Mouse (Mus musculus) forebrain, embryonic 14.5 days (tissue): Measurements from ENCODE around the gene Ell3. TPM values are rescaled to one million over a fixed set of nuclear protein-coding genes. Genes with fewer than 3 reads are reported as not detected.
"Not testable (repeated sequence)": the region's sequence is repeated elsewhere in the genome, so short reads cannot be mapped to it uniquely, and the experiment has no call there.

Experiments
- ATAC-seq: fragments of 200-750 bp; cut with Nextera tagmentation; 2 replicates; pipeline ENCODE4 v1.8.0; 2017; ENCODE audit warnings: mild to moderate bottlenecking, moderate library complexity
- DNase-seq: peaks from one replicate; pipeline ENCODE4 v3.0.0-alpha.2; 2015; ENCODE audit warnings: low spot score
- H3K27ac ChIP-seq: fragments of 300-500 bp; sonication (generic); 2 replicates; pipeline ENCODE4 v1.5.1; 2014; ENCODE audit warnings: low read depth, mild to moderate bottlenecking, control low read depth, low read length, moderate library complexity
- H3K27me3 ChIP-seq: fragments of 300-500 bp; sonication (generic); replicated peaks from 2 replicates; pipeline ENCODE4 v1.6.1; 2014; ENCODE audit warnings: low read length, control low read depth, mixed read lengths; ENCODE audit not compliant: control insufficient read depth, insufficient read depth
- H3K36me3 ChIP-seq: fragments of 300-500 bp; sonication (generic); 2 replicates; pipeline ENCODE4 v1.6.1; 2014; ENCODE audit warnings: low read length, control low read depth; ENCODE audit not compliant: control insufficient read depth, insufficient read depth
- H3K4me1 ChIP-seq: fragments of 300-500 bp; sonication (generic); 2 replicates; pipeline ENCODE4 v1.6.1; 2014; ENCODE audit warnings: antibody characterized with exemption, low read length, control low read depth; ENCODE audit not compliant: control insufficient read depth, insufficient read depth
- H3K4me2 ChIP-seq: fragments of 300-500 bp; sonication (generic); 2 replicates; pipeline ENCODE4 v1.6.1; 2014; ENCODE audit warnings: mild to moderate bottlenecking, control low read depth, low read length
- H3K4me3 ChIP-seq: fragments of 300-500 bp; sonication (generic); 2 replicates; pipeline ENCODE4 v1.5.1; 2014; ENCODE audit warnings: low read depth, low read length, control low read depth
- H3K9ac ChIP-seq: fragments of 300-500 bp; sonication (generic); 2 replicates; pipeline ENCODE4 v1.6.1; 2014; ENCODE audit warnings: mild to moderate bottlenecking, low read length, control low read depth, moderate library complexity
- H3K9me3 ChIP-seq: fragments of 300-500 bp; sonication (generic); replicated peaks from 2 replicates; pipeline ENCODE4 v1.6.1; 2016; ENCODE audit warnings: low read length, control low read depth, mixed read lengths; ENCODE audit not compliant: control insufficient read depth
- WGBS: fragments of 180-500 bp; shearing (Covaris S2); extraction: QIAGEN DNeasy Blood & Tissue Kit; methylation state at CpG from one replicate; pipeline ENCODE4 v1.1.7; 2014; 5-methylcytosine and 5-hydroxymethylcytosine counted together
- polyA plus RNA-seq: library from polyadenylated mRNA; unstranded; fragments of >200 nt; fragmentation: Nextera tagmentation; extraction: Ambion mirVana; gene quantifications from 2 replicates; pipeline ENCODE4 v1.2.1, GENCODE M21; 2014

Ell3 gene
- polyA plus RNA-seq, 1 experiment from 2014 or later = 0.86 TPM

DNA sequence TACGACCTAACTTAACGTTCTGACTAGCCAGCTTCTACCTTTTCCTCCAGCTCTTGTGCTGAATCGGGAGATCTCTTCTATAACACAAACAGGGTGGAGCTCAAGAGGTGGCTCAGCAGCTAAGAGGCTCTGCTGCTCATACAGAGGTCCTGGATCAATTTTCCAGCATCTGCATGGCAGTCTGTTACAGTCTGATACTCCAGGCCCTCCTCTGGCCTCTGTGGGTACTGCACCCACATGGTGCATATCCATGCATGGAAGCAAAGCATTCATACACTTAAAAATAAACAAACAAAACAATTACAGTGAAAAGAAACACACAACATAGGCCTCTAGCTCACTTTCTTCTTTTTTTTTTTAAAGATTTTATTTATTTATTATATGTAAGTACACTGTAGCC, 28.7 kb upstream of the Ell3 start:
- 94% methylated on average over 3 of the region's 3 CpGs for WGBS
- H3K9me3 ChIP-seq, H3K4me2 ChIP-seq, ATAC-seq, H3K9ac ChIP-seq, H3K4me3 ChIP-seq, H3K4me1 ChIP-seq, H3K27ac ChIP-seq, H3K36me3 ChIP-seq, H3K27me3 ChIP-seq, DNase-seq: not testable (repeated sequence)

DNA sequence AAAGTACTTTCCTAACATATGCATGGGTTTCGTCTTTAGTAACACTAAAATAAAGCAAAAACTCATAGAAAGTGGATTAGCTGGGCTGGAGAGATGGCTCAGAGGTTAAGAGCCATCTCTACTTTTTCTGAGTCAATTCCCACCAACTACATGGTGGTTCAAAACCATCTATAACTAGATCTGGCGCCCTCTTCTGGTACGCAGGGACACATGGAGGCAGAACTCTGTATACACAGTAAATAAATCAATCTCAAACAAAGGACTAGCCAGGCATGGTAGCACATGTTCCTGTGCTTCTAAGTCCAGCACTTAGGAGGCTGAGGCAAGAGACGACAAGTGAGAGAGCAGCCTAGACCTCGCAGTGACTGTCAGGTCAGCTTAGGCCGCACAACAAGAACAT, 24.9 kb upstream of the Ell3 start:
- not testable (repeated sequence) for H3K9ac ChIP-seq, H3K36me3 ChIP-seq, H3K9me3 ChIP-seq, H3K4me3 ChIP-seq, H3K27ac ChIP-seq, H3K27me3 ChIP-seq, H3K4me1 ChIP-seq, DNase-seq, H3K4me2 ChIP-seq, ATAC-seq
- no CpG with 5 or more reads among the region's 6 CpGs for WGBS

DNA sequence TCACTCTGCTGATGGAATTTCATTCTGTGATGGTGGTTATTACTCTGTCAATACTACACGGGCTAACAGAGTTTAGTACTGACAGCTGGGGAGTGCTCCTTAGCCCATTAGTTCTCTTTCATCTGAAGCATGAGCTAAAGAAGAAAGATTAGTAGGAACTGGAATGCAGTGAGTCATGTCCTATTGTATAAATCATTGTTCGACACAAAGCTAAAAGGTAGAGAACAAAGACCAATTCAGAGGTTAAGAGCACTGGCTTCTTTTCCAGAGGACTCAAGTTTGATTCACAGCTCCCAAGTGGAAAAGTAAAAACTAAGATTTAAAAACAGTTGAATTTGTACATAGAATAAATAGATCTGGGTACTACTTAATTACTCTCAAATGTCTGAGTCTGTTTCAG, 16.0 kb upstream of the Ell3 start:
- H3K27me3 ChIP-seq = no peaks in the 10 kb centered on the region
- H3K4me2 ChIP-seq = no peak overlapping the region
- H3K27ac ChIP-seq = no peak overlapping the region
- H3K36me3 ChIP-seq = peaks cover 28% of the 10 kb centered on the region
- DNase-seq (no peak), ATAC-seq (no peak)
- no peaks in the 10 kb centered on the region for H3K9me3 ChIP-seq
- WGBS = 63% methylated on average over 2 of the region's 2 CpGs
- peaks cover 9% of the 10 kb centered on the region for H3K4me1 ChIP-seq
- no peak overlapping the region for H3K4me3 ChIP-seq
- H3K9ac ChIP-seq = no peak overlapping the region

DNA sequence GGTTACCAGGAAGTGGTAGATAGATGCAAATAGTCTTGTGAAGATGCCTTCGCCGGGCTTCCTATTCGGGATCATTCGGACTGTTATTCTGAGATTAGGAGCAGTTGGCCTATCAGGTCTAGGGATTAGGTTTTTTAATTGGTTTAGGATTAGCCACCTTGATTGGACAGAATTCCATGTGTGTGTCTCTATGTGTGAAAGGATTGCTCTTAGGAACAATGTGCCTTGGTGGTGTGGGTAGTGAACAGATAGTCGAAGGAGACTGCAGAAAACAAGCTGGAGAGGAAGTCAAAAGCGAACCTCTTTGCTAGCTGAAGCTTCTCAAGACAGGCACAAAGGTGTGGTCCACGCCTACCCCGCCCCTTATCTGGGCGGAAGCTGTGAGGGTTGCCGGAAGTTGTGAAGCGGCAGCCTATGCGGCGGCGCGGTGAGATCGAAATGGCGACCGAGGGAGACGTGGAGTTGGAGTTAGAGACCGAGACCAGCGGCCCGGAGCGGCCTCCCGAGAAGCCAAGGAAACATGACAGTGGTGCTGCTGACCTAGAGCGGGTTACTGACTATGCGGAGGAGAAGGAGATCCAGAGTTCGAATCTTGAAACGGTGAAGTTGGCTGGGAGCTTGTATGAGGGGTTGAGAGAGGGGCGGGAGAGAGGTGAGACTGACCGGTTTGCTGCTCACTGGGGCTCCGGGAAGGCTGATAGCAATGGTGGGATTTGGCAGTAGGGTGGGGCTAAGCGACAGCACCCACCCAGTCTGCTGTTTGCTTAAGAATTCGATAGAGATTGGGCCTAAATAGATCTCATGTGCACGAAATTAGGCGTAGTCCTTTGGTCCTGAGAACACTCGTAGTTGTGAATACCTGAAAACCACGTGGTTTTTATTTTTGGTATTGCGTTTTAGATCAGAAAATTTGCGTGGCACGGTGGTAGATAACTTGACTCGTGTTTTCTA, 12.9 kb upstream of the Ell3 start, which contains the start of gene Serinc4:
Gene Serinc4, minus strand, starts transcription at position 90 of the 951 bp plus-strand sequence.
- peak within 1 kb of the TSS; percentile 82 for H3K4me2 ChIP-seq
- DNase-seq (peak; percentile 91), ATAC-seq (peak; percentile 94)
- H3K4me1 ChIP-seq = peaks cover 9% of the 10 kb centered on the region
- peak within 1 kb of the TSS; percentile 55 for H3K27ac ChIP-seq
- WGBS = 3% methylated on average over 41 of the region's 41 CpGs
- H3K9me3 ChIP-seq = no peaks in the 10 kb centered on the region
- peak within 1 kb of the TSS; percentile 70 for H3K4me3 ChIP-seq
- peak within 1 kb of the TSS; percentile 83 for H3K9ac ChIP-seq
- peaks cover 45% of the 10 kb centered on the region for H3K36me3 ChIP-seq
- no peaks in the 10 kb centered on the region for H3K27me3 ChIP-seq

DNA sequence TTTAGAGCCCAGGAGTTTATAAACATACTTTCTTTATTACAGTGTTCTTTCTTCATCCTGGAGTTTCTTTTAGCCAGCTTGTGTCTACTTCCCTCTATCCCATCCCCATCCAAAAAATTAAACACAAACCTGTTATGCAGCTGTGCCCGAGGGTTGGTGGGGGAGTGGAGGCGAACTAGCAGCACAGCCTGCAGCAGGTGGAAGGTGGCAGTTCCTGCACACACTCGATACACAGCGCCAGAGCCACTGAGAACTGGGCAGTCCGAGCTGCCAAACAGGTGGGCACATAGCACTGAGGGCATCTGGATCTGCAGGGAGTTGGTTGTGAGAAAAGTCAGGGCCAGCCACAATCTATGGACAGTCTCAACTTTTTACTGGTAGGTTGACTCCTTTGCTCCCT, 11.5 kb upstream of the Ell3 start:
- Histone ChIP-seq H3K4me3 (no peak overlapping the region), H3K4me2 (no peak overlapping the region), H3K9ac (no peak overlapping the region), H3K4me1 (peaks cover 9% of the 10 kb centered on the region), H3K27ac (no peak overlapping the region), H3K27me3 (no peaks in the 10 kb centered on the region), H3K36me3 (peaks cover 44% of the 10 kb centered on the region), H3K9me3 (no peaks in the 10 kb centered on the region)
- DNase-seq (no peak), ATAC-seq (no peak)
- WGBS = 77% methylated on average over 5 of the region's 5 CpGs

DNA sequence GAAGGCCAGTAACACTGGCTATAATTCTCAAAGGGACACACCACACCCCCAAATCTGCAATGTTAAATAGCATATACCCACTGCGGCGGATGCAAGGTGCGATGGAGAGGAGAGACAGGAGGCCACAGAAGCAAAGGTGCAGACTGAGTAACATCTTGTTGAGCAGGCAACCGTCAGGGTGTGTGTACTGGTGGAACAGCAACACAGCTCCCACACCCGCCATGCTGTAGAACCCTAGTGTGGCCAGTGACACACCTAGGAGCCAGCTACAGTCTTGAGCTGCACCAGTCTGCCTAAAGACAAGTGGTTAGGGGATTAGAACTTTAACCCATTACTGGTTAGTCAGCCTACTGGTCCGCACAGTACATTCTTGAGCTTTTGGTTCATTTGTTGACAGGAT, 9.8 kb upstream of the Ell3 start:
- Histone ChIP-seq H3K36me3 (peaks cover 31% of the 10 kb centered on the region), H3K4me3 (no peak overlapping the region), H3K4me2 (no peak overlapping the region), H3K27ac (no peak overlapping the region), H3K9me3 (no peaks in the 10 kb centered on the region), H3K4me1 (peaks cover 13% of the 10 kb centered on the region), H3K9ac (no peak overlapping the region), H3K27me3 (no peaks in the 10 kb centered on the region)
- no peak for DNase-seq
- no peak for ATAC-seq
- WGBS = 89% methylated on average over 6 of the region's 6 CpGs

DNA sequence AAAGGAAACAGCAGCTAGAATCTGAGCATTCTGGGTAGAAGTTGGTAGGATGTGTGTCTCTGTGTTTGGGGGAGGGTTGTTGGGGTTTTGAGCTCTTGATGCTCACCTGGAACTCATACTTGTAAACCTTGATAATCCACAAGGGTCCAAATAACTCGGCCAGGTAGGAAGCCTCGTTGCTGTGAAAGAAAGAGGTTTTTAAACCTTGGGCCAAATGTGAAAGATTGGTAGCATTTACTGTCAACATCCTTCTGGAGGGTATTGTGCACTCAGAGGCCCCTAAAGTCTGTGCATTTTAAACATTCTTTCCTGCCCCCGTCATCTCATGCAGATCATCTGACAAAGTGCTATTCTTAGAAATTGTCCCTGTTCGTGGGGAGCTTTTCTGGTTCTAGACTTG, 8.9 kb upstream of the Ell3 start, which contains the start of gene Hypk:
Gene Hypk, plus strand, starts transcription at position 301 of the 400 bp plus-strand sequence.
- Histone ChIP-seq H3K9ac (no peak within 1 kb of the TSS), H3K4me2 (no peak within 1 kb of the TSS), H3K27ac (no peak within 1 kb of the TSS), H3K36me3 (peaks cover 24% of the 10 kb centered on the region), H3K4me3 (no peak within 1 kb of the TSS), H3K27me3 (no peaks in the 10 kb centered on the region), H3K9me3 (no peaks in the 10 kb centered on the region), H3K4me1 (peaks cover 14% of the 10 kb centered on the region)
- DNase-seq (no peak), ATAC-seq (no peak)
- 78% methylated on average over 4 of the region's 4 CpGs for WGBS

DNA sequence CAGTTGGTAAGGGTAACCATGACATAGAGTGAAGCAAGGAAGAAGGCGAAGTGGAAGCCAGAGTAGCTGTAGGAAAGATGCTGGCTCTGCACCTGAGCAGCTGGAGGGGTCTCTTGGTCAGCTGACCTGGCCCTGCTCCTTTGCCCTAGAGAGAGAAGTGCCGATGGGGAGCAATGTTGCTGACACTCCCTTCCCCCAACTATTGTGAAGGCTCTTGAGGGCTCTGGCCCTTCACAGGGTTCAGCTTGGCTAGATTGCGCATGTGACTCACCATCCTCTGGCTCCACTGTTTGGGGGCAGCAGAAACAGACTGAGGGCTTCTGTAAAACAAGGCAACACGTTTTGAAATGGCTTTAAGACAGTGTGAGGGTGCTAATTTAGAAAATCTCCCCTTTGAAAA, 8.3 kb upstream of the Ell3 start:
- Histone ChIP-seq H3K4me2 (no peak overlapping the region), H3K9me3 (no peaks in the 10 kb centered on the region), H3K36me3 (peaks cover 24% of the 10 kb centered on the region), H3K27me3 (no peaks in the 10 kb centered on the region), H3K4me3 (no peak overlapping the region), H3K4me1 (peaks cover 10% of the 10 kb centered on the region), H3K9ac (no peak overlapping the region), H3K27ac (no peak overlapping the region)
- WGBS = 77% methylated on average over 4 of the region's 4 CpGs
- DNase-seq (no peak), ATAC-seq (no peak)

DNA sequence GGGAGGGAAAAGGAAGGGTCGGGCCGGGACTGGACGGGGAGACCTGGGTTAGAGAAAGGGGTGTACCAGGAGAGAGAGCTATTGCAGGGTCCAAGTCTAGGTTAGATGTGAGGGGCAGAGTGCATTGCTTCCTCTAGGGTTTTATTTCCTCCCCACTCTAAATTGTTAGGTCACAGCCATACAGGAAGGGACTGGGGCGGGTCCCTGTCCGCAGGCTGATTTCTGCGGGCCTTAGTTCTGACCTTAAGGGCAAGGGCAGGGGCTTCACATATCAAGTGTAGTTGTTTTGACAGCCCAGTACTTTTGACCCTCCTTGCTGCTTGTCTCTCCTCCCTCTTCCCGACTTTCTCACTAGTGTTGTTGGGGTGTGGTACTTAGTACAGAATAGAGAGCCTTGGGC, 6.0 kb upstream of the Ell3 start:
- no peaks in the 10 kb centered on the region for H3K27me3 ChIP-seq
- peak overlapping the region; percentile 94; the same call in 1 of the 2 replicates for H3K27ac ChIP-seq
- ATAC-seq (no peak), DNase-seq (no peak)
- peak overlapping the region; percentile 96 for H3K4me3 ChIP-seq
- peaks cover 7% of the 10 kb centered on the region for H3K4me1 ChIP-seq
- H3K36me3 ChIP-seq = peaks cover 24% of the 10 kb centered on the region
- peak overlapping the region; percentile 91 for H3K9ac ChIP-seq
- 4% methylated on average over 7 of the region's 7 CpGs for WGBS
- peak overlapping the region; percentile 94 for H3K4me2 ChIP-seq
- H3K9me3 ChIP-seq = no peaks in the 10 kb centered on the region
